Mouse (Mus musculus) hindbrain, postnatal 0 days (tissue): Measurements from ENCODE around the gene Actl7b. TPM values are rescaled to one million over a fixed set of nuclear protein-coding genes. Genes with fewer than 3 reads are reported as not detected.

ENCODE experiments used
- ATAC-seq: fragments of 200-750 bp; cut with Nextera tagmentation; 2 replicates; pipeline ENCODE4 v1.8.0; 2017; ENCODE audit warnings: mild to moderate bottlenecking, moderate TSS enrichment, moderate library complexity
- DNase-seq: peaks from one replicate; pipeline ENCODE4 v3.0.0-alpha.2; 2015; ENCODE audit warnings: low spot score
- H3K27ac ChIP-seq: fragments of 300-500 bp; sonication (generic); 2 replicates; pipeline ENCODE4 v1.5.1; 2014; ENCODE audit warnings: mild to moderate bottlenecking
- H3K27me3 ChIP-seq: fragments of 300-500 bp; sonication (generic); 2 replicates; pipeline ENCODE4 v1.6.1; 2014; ENCODE audit warnings: low read length, mixed read lengths; ENCODE audit not compliant: insufficient read depth
- H3K36me3 ChIP-seq: fragments of 300-500 bp; sonication (generic); 2 replicates; pipeline ENCODE4 v1.6.1; 2014; ENCODE audit warnings: low read length, mixed read lengths; ENCODE audit not compliant: insufficient read depth
- H3K4me1 ChIP-seq: fragments of 300-500 bp; sonication (generic); 2 replicates; pipeline ENCODE4 v1.6.1; 2014; ENCODE audit warnings: antibody characterized with exemption, low read length, mixed read lengths; ENCODE audit not compliant: insufficient read depth
- H3K4me2 ChIP-seq: fragments of 300-500 bp; sonication (generic); 2 replicates; pipeline ENCODE4 v1.6.1; 2014; ENCODE audit warnings: low read depth, mild to moderate bottlenecking, low read length, moderate library complexity, mixed read lengths
- H3K4me3 ChIP-seq: fragments of 300-500 bp; sonication (generic); 2 replicates; pipeline ENCODE4 v1.5.1; 2014; ENCODE audit warnings: low read length
- H3K9ac ChIP-seq: fragments of 300-500 bp; sonication (generic); replicated peaks from 2 replicates; pipeline ENCODE4 v1.6.1; 2014; ENCODE audit warnings: mild to moderate bottlenecking, low read length, moderate library complexity, mixed read lengths
- H3K9me3 ChIP-seq: fragments of 300-500 bp; sonication (generic); 2 replicates; pipeline ENCODE4 v1.6.1; 2016; ENCODE audit warnings: low read length, mixed read lengths
- CTCF ChIP-seq: IDR thresholded peaks from 2 replicates; pipeline ENCODE4 v1.5.1; 2016; ENCODE audit warnings: antibody characterized with exemption, control low read depth, low read depth
- WGBS: fragments of 180-500 bp; shearing (Covaris S2); extraction: QIAGEN DNeasy Blood & Tissue Kit; methylation state at CpG from one replicate; pipeline ENCODE4 v1.1.7; 2014; 5-methylcytosine and 5-hydroxymethylcytosine counted together
- polyA plus RNA-seq: library from polyadenylated mRNA; unstranded; fragments of >200 nt; fragmentation: Nextera tagmentation; extraction: Ambion mirVana; gene quantifications from 2 replicates; pipeline ENCODE4 v1.2.1, GENCODE M21; 2015
- total RNA-seq: library from RNA; depleted of rRNA; stranded (reverse); fragments of >200 nt; gene quantifications from 2 replicates; pipeline ENCODE4 v1.2.3, GENCODE M21; 2014; rRNA removed

Gene Actl7b
- total RNA-seq (0.16 and 0.54 TPM in 2 replicates), polyA plus RNA-seq (not detected in 2 replicates)

DNA sequence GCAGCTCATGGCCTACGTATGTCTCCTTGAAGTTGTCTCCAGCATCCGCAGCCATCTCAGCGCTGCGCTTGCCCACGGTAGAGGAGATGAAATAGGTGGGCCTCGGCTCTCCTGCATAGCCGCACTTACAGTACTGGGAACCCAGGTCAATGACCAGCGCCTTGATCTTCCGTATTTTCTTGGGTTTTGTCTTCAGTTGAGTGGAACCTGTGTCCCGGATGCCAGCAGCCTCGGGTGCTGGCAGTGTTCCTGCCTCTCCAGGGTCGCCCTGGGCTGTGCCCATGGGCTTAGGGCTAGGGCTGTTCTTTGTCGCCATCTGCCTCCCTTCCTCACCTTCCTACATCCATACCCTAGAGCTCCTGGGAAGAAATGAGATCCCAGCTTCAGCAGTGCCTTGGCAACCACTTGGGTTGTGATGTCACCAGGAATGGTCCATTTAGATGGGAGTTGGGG, at the start of gene Actl7b:
Actl7b (minus strand) TSS at position 403 of the 453 bp plus-strand sequence.
- Histone ChIP-seq H3K9me3 (no peaks in the 10 kb centered on the region), H3K4me2 (no peak within 1 kb of the TSS), H3K36me3 (peaks cover 8% of the 10 kb centered on the region; the same call in 1 of the 2 replicates), H3K4me3 (no peak within 1 kb of the TSS), H3K27me3 (no peaks in the 10 kb centered on the region), H3K27ac (no peak within 1 kb of the TSS), H3K9ac (no peak within 1 kb of the TSS), H3K4me1 (no peaks in the 10 kb centered on the region)
- no peak for TF ChIP-seq CTCF
- no peak for ATAC-seq
- no peak for DNase-seq
- WGBS = 95% methylated on average over 13 of the region's 13 CpGs

DNA sequence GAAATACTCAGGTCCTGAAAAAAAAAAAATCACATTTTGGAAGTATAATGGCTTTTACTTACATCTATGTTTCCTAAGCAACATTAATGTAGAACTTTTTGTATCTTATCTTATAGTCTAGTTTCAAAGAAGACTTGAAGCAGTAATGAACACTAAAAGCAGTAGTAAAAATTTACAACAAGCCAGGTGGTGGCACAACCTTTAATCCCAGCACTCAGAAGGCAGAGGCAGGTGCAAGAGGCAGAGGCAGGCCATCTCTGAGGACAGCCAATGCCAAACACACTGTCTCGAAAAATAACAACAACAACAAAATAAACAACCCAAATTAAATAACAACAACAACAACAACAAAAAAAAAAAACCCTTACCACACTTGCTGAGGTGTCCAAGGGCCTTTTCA, 29.8 kb upstream of the Actl7b start:
- no peak for TF ChIP-seq CTCF
- no peak overlapping the region for H3K4me3 ChIP-seq
- H3K27ac ChIP-seq = no peak overlapping the region
- 88% methylated on average over 1 of the region's 1 CpGs for WGBS
- no peaks in the 10 kb centered on the region for H3K27me3 ChIP-seq
- ATAC-seq (no peak), DNase-seq (no peak)
- no peak overlapping the region for H3K9ac ChIP-seq
- no peaks in the 10 kb centered on the region for H3K9me3 ChIP-seq
- no peaks in the 10 kb centered on the region for H3K4me1 ChIP-seq
- no peak overlapping the region for H3K4me2 ChIP-seq
- H3K36me3 ChIP-seq = peaks cover 84% of the 10 kb centered on the region

DNA sequence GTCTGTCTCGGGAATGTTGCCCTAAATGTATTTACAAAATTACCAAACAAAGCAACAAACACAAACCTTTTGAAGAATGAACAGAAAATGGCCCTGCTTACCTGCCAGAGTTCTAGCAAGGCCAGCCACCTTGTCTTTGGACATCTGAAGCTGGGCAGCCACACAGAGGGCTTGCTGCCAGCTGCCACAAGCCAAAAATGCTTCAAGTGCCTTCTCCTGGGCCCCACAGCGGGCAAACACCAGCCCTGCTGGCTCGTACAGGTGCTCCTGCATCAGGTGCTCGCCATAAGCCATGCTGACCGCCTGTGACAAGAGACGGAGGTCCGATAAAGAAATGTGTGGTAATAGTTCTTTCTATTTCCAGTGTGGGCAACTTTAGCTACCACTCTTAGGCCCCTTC, 27.7 kb upstream of the Actl7b start:
- Histone ChIP-seq H3K4me3 (no peak overlapping the region), H3K27ac (no peak overlapping the region), H3K4me1 (no peaks in the 10 kb centered on the region), H3K9me3 (no peaks in the 10 kb centered on the region), H3K36me3 (peaks cover 80% of the 10 kb centered on the region), H3K9ac (no peak overlapping the region), H3K27me3 (no peaks in the 10 kb centered on the region), H3K4me2 (no peak overlapping the region)
- no peak for DNase-seq
- WGBS = 95% methylated on average over 7 of the region's 7 CpGs
- no peak for ATAC-seq
- TF ChIP-seq CTCF = no peak

DNA sequence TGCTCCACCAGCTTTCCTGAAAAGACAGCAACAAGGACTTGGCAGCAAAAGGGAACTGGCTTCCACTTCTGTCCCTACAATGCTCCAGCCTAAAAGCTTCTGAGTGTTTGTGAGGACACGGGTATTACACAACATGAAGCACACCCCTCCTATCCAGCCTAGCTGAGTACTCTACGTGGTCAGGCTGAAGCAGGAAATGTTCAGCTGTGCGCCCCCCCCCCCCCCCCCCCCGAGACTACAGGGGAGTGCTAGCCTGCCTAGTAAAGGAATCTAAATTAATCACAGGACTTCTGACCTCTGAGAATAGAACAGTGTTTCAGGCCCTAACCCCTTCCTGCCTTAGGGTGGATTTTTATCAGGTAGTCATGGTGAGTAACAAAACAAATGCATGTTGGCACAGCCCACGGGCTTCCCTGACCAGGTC, 26.6 kb upstream of the Actl7b start:
- no peak overlapping the region for H3K27ac ChIP-seq
- DNase-seq (no peak), ATAC-seq (no peak)

DNA sequence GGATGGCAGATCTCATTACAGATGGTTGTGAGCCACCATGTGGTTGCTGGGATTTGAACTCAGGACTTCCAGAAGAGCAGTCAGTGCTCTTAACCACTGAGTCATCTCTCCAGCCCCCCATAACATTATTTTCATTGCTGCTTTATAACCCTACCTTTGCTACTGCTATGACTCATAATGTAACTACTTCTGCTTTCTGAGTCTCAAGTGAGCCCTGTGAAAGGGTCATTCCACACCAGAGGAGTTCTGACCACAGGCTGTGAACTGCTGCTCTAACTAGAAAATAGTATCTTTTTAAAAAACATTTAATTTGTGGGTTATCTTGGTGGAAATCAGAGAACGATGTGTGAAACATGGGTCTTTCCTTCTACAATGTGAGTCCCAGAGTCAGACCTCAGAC, 16.4 kb upstream of the Actl7b start:
- Histone ChIP-seq H3K27me3 (no peaks in the 10 kb centered on the region), H3K4me2 (no peak overlapping the region), H3K9me3 (no peaks in the 10 kb centered on the region), H3K9ac (no peak overlapping the region), H3K4me1 (no peaks in the 10 kb centered on the region), H3K36me3 (peaks cover 68% of the 10 kb centered on the region), H3K27ac (no peak overlapping the region), H3K4me3 (no peak overlapping the region)
- no peak for TF ChIP-seq CTCF
- 90% methylated on average over 1 of the region's 1 CpGs for WGBS
- DNase-seq = no peak
- ATAC-seq = no peak

More for the DNA sequence above, 26.6 kb upstream of the Actl7b start:
- Histone ChIP-seq H3K4me2 (no peak overlapping the region), H3K9ac (no peak overlapping the region), H3K4me3 (no peak overlapping the region), H3K9me3 (no peaks in the 10 kb centered on the region), H3K27me3 (no peaks in the 10 kb centered on the region), H3K36me3 (peaks cover 70% of the 10 kb centered on the region), H3K4me1 (no peaks in the 10 kb centered on the region)
- no peak for TF ChIP-seq CTCF
- WGBS = 76% methylated on average over 5 of the region's 5 CpGs

DNA sequence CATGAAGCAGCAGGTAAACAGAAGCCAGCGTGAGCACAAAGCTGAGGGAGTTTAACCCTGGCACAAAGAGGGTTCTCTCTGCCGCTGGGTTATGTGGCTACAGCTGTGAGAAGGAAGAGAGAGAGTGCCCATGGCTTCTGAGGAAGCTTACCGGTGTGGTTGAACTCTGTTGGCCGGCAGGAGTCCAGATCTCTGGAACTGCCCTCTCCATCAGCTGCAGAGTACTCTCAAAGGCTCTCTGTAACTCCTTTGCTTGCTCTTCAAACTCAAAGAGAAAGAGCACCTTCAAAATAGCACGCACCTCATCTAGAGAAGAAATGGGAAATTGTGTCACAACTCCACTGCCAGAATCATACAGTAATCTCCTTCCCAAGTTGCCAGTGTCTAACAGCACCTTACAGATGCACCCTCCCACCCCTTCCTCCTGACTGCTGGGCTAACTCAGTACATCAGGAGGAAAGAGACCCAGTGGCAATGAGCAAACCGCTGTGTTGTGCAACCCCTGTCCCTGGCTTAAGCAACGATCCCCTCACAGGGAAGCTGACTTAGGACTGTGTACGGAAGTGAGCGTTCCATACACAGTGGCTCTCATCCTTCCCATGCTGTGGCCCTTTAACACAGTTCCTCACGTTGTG, 15.8 kb upstream of the Actl7b start:
- no peak overlapping the region for H3K4me2 ChIP-seq
- no peak overlapping the region for H3K4me3 ChIP-seq
- no peaks in the 10 kb centered on the region for H3K27me3 ChIP-seq
- H3K4me1 ChIP-seq = no peaks in the 10 kb centered on the region
- H3K36me3 ChIP-seq = peaks cover 68% of the 10 kb centered on the region
- TF ChIP-seq CTCF = no peak
- 92% methylated on average over 10 of the region's 10 CpGs for WGBS
- H3K27ac ChIP-seq = no peak overlapping the region
- no peaks in the 10 kb centered on the region for H3K9me3 ChIP-seq
- H3K9ac ChIP-seq = no peak overlapping the region
- no peak for DNase-seq
- no peak for ATAC-seq

DNA sequence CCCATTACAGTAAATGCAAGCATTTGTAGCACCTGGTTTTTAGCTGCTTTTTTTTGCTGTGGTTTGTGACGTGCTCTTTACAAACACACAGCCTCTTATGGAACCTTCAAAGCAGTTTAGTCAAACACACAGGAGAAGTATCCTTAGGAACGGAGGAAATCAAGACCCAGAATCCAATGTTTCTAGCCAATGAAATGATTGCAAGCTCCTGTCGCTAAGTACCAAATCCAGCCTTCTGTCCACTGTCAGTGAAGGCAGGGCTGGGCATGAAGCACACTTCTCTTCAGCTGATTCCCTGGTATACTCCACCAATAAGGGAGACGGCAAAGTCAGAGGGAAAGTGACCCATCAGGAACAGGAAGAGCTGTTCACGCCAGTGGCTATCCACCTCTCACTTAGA, 14.8 kb upstream of the Actl7b start:
- no peaks in the 10 kb centered on the region for H3K9me3 ChIP-seq
- ATAC-seq (no peak), DNase-seq (no peak)
- no peaks in the 10 kb centered on the region for H3K4me1 ChIP-seq
- H3K27me3 ChIP-seq = no peaks in the 10 kb centered on the region
- no peak overlapping the region for H3K9ac ChIP-seq
- 86% methylated on average over 5 of the region's 5 CpGs for WGBS
- H3K4me2 ChIP-seq = no peak overlapping the region
- H3K27ac ChIP-seq = no peak overlapping the region
- H3K36me3 ChIP-seq = peaks cover 73% of the 10 kb centered on the region
- H3K4me3 ChIP-seq = no peak overlapping the region
- TF ChIP-seq CTCF = no peak
